Mouse (Mus musculus): ENCODE measurements around the gene Snx29.

- TF ChIP-seq CTCF (IDR thresholded peaks at IDR 0.05; ENCODE audit: borderline replicate concordance, control insufficient read depth, extremely low read depth, insufficient read depth, low read length, poor library complexity) = no peak
- no peak for TF ChIP-seq POLR2A (IDR thresholded peaks at IDR 0.05; ENCODE audit: control insufficient read depth, extremely low read depth, insufficient read depth, low read length, poor library complexity)
Observed at GRCm38 (mm10) chr16:11574517-11574916, 251.8 kb downstream of the Snx29 start.
